Mouse (Mus musculus): Measurements from ENCODE around the gene Scand1. TPM values are rescaled to one million over a fixed set of nuclear protein-coding genes. Genes with fewer than 3 reads are reported as not detected.

The Scand1 gene
- 10 to 100 TPM; 84.4 to 88.3 TPM for total RNA-seq (2021)

- DNase-seq, result peak; percentile 83
These were observed at the start of gene Scand1, which contains the start of gene Cnbd2 for GRCm38 (mm10) chr2:156312297-156312897. Scand1 (minus strand) TSS chr2:156312704. Cnbd2 (plus strand) TSS chr2:156312299.

DNA sequence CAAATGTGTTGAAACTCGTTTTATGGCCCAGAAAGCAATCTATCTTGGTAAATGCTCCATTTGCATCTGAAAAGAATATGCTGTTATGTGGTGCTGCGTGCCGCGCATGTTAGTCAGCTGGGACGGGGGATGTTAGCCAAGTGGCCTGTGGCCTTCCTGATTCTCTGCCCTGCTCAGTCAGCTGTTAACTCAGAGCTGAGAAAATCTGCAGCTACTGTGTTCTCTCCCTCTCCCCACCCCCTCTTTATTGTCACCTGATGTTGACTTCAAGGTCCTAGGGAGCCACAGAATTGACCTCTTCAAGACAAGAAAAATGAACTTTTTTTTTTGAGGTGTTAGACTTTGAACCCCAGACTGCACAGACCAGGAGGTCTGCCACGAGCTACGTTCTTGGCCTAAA lies 43.5 kb upstream of the Scand1 start:
- no peak for DNase-seq

DNA sequence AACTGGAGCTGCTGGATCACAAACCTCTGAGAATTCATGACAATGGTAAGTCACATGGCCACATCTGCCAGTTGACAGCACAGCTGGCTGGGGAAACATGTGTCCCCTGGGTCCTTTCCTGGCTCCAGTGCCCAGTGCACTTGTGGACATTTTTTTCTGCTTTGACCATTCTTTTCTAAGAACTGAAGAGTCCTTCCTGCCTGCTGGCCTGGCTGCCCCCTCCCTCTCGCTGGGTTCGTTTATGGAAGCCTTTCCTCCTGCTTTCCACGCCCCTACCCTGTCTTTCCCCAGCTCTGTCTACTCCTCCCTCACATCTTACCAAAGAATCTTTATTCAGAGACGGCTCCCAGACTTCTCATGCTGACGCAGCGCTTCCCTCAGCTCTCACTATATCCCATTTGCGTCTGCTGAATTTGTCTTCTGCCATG lies 40.8 kb upstream of the Scand1 start:
- peak; percentile 63 for DNase-seq

- DNase-seq, result no peak
These were observed 40.1 kb upstream of the Scand1 start for GRCm38 (mm10) chr2:156352413-156353165.

- DNase-seq, result no peak
These were observed 38.7 kb upstream of the Scand1 start for GRCm38 (mm10) chr2:156351243-156351642.

DNA sequence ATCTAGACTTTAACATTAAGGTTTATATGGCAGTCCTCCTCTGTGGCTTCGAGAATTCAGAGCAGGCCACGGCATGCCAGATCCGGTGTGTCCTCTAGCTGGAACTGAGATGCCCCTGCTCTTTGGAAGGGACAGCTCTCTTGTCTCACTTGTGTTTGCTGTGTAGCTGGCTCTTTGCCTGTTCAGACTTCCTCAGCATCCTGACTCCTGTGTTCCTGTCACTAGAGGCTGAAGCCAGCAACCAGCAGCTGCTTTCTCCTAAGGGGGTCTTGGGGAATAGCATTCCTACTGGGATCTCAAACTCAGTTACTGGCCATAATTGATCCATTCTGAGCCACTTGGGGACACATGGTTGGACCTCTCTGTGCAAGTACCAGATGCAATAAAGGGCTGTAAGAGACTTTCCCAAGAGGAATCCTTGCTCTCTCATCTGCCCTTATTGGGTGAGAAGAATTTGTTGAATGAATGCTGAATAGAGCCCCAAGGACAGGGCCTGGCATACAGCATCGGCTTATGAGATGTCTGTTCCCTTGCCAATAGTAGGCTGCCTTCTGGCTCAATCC lies 36.9 kb upstream of the Scand1 start:
- DNase-seq, result peak; percentile 10

DNA sequence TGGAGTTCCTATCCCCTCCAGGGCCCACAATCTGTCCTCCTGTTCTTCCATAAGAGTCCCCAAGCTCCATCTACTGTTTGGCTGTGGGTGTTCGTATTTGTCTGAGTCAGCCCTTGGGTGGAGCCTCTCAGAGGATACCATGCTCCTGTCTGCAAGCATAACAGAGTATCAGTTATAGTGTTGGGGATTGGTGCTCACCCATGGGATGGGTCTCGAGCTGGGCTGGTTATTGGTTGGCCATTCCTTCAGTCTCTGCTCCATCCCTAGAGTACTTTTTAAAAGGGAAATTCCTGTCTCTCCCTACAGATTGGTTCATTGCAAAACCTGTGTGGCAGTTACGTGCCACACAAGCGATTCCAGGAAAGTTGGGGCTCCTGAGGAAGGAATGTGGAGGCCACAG lies 36.3 kb upstream of the Scand1 start:
- no peak for DNase-seq

GRCm38 (mm10) chr2:156344775-156345532 lies 32.5 kb upstream of the Scand1 start:
- peak; percentile 48 for DNase-seq

GRCm38 (mm10) chr2:156340078-156340477 lies 27.6 kb upstream of the Scand1 start:
- no peak for DNase-seq

DNA sequence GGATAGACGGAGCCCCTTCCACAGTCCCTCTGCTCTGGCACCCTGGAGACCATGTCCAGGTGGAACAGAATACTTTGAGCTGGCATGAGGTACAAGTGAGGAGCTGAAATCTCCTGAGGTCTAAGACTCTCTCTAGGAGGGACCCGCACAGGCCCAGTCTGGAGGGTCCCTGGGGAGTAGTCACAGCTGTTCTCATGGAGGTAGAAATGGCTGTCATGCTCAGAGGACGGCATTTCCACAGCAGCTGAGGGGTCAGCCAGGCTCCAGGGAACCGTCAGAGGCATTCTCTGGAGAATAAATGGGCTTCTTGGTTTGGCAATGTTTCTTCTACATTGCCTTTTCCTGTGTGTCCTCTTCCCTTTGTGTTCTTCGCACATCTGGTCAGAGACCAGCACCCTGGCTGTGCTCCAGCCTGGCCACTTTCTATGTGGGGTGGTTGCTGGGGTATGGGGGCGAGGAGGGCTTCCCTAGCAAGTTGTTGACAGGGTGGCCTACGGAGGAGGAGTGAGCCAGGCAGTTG lies 19.0 kb upstream of the Scand1 start:
- DNase-seq, result no peak

DNA sequence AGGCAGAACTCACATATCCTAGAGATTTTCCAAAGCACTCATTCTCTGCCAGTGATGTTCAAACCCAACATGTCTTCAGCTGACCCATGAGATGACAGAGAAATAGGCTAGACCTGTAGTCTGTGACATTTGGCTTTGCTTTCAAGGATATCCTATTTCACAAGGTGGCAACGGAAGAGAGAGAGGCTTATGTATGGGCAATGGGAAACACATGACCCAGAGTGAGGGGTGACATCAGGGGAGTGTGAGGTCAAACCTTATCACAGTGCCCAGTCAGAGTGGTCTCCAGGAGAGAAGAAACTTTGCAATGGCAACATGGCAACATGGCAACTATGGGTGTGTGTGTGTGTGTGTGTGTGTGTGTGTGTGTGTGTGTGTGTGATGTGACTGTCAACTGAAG lies 18.2 kb upstream of the Scand1 start:
- no peak for DNase-seq

DNA sequence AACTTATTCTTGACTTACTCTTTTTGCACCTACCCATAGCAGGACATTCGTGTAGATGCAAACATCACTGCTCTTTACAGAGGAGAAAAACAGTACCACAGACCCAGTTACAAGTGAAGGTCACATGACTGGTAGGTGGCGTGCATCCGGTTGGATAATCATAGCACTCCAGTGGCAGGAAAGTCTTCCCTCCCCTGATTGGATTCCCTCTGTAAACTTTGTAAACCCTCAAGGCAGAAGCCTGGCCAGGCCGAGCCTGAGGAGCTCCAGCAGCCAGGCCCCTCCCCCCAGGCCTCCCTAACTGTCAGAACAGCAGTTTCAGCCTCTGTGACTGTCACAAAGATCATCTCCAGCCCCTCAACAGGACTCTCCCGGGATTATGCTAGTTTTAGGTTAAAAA lies 12.2 kb upstream of the Scand1 start:
- peak; percentile 56 for DNase-seq

- peak; percentile 36 for DNase-seq
These were observed 11.6 kb upstream of the Scand1 start for GRCm38 (mm10) chr2:156324116-156324588.

DNA sequence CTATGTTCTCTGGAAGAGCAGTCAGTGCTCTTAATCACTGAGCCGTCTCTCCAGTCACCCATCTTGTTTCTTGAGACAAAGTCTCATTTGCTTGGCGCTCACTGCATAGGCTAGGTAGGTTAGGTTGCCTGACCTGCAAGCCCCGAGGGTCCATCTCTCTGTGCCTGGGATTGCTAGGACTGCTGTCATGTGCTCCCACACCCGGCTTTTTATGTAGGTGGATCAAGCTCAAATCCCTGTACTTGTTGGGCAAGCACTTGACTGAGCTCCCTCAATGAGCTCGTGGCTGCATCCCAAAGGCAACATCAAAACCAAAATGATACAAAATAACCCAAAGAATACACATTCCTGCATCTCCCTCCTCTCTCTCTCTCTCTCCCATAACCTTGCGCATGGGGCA lies 9.0 kb upstream of the Scand1 start:
- no peak for DNase-seq

DNA sequence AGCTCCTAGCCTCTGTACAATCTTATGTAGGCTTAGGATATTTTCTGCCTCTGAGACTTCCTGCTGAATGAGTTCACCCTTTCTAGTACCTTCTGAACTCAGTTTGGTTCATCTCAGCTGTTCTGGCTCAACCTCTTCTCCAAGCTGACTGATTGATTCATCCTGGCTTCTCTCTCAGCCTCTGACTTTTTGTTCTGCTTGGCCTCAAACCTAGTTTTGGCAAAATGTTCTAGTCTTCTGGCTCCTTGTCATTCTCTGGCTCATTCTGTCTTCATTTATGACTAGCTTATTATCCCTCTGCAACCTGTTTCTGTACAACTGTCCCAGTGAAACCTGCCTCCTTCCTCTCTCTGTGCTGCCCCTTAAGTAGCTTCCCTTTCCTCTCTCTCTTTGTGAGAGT lies 6.0 kb upstream of the Scand1 start:
- DNase-seq, result no peak

GRCm38 (mm10) chr2:156314811-156315210 lies 2.3 kb upstream of the Scand1 start:
- no peak for DNase-seq

DNA sequence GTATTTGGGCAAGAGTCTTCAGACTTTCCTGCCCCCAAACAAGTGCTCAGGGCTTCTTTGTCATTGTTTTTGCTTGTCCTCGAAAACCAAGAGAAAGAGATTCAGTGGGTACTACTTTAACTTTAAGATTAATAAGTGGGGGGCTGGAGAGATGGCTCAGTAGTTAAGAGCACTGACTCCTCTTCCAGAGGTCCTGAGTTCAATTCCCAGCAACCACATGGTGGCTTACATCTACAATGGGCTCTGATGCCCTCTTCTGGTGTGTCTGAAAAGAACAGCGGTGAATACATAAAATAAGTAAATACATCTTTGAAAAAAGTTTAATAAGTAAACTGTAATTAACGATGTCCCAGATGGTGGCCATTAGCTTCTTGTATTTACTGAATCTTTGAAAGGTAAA lies 649 bp upstream of the Scand1 start:
- no peak for DNase-seq

- peak; percentile 70 for DNase-seq
These were observed 638 bp downstream of the Scand1 start for GRCm38 (mm10) chr2:156311841-156312291.

- no peak for DNase-seq
These were observed 1.1 kb downstream of the Scand1 start for GRCm38 (mm10) chr2:156311441-156311840.

GRCm38 (mm10) chr2:156310945-156311344 lies 1.6 kb downstream of the Scand1 start:
- no peak for DNase-seq

GRCm38 (mm10) chr2:156310455-156310854 lies 2.0 kb downstream of the Scand1 start:
- no peak for DNase-seq

- DNase-seq, result no peak
These were observed 2.6 kb downstream of the Scand1 start for GRCm38 (mm10) chr2:156309948-156310347.

DNA sequence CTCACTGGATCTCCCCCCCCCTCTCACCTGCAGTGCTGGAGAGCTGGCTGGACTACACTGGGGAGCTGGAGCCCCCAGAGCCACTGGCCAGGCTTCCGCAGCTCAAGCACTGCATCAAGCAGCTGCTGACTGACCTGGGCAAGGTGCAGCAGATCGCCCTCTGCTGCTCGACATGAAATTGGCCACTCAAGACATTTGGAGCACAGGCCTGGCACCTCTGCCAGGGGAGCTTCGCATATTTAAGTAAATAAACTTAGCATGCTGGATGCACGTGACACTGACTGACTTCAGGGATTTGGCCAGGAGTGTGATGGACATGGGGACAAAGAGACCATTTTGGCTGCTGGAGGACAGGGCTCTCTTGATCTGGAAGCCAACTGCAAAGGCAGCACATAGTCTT lies 5.2 kb downstream of the Scand1 start:
- no peak for DNase-seq
